Mouse (Mus musculus): ENCODE data around the gene Scgn. TPM values are rescaled to one million over a fixed set of nuclear protein-coding genes. Genes with fewer than 3 reads are reported as not detected.

Gene Scgn
- 8.8 TPM for polyA plus RNA-seq (2014; fragmentation: Illumina TruSeq; extraction: RNeasy Lipid Tissue Mini Kit (QIAGEN cat#74804); ENCODE audit: low read depth, low replicate concordance)

DNA sequence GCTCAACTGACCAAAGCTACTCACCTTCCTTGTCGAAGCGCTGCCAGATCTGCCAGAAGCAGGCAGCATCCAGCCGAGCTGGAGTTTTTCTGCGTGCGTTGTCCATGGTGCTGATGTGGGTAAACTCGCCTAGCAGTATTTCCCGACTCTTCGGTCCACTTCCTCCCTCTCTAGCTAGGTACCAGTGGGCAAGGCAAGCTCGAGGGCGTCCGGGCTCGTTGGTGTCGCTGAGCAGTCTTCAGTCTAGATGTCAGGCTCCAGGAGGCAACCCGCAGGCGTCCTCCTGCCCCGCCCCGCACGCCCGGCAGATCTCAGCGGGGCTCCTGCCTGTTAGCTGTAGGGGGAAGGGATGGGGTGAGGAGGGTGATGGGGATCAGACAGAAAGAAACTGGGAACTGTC lies at the start of gene Scgn:
Gene Scgn, minus strand, starts transcription at position 287 of the 400 bp plus-strand sequence.

GRCm38 (mm10) chr13:23934211-23934520 lies 56.8 kb downstream of the Scgn start, which contains the start of gene Hist1h2aa:
Gene Hist1h2aa (plus strand): TSS chr13:23934462.

DNA sequence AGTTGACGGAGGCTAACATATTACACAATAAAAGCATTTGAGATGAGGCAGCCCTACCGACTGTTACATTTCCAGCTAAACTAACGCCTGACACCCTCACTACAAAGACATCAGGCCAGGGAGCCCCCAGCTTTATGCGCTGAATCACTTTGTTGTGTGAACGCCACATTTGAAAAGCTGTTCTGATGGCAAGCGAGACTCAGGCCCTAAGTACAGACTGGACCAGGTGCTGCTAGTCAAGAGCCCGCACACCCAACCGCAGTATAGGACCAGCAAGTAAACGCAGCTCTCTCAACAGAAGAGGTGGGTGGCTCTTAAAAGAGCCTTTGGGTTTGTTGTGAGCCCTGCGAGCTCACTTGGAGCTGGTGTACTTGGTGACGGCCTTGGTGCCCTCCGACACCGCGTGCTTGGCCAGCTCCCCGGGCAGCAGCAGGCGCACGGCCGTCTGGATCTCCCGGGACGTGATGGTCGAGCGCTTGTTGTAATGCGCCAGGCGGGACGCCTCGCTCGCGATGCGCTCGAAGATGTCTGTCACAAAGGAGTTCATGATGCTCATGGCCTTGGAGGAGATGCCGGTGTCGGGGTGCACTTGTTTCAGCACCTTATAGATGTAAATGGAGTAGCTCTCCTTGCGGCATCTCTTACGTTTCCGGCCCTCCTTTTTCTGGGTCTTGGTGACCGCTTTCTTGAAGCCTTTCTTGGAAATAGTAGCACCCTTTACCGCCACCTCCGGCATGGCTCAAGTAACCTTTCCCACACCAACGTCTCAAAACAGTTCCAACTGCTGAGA lies 57.4 kb downstream of the Scgn start, which contains the start of gene Hist1h2ba:
Gene Hist1h2ba, minus strand, starts transcription at position 736 of the 790 bp plus-strand sequence.

GRCm38 (mm10) chr13:23914376-23915167 lies 76.4 kb downstream of the Scgn start, which contains the start of gene Slc17a4:
Gene Slc17a4 (minus strand): TSS chr13:23915009.

Other genes with a start within 250 kb of the Scgn start
- not detected for gene Hist1h3c, start 245.6 kb downstream of the Scgn start, polyA plus RNA-seq (2014; fragmentation: Illumina TruSeq; extraction: RNeasy Lipid Tissue Mini Kit (QIAGEN cat#74804); ENCODE audit: low read depth, low replicate concordance)
- not detected for gene Hist1h2bb, start 244.5 kb downstream of the Scgn start, polyA plus RNA-seq (2014; fragmentation: Illumina TruSeq; extraction: RNeasy Lipid Tissue Mini Kit (QIAGEN cat#74804); ENCODE audit: low read depth, low replicate concordance)
- gene Hist1h2ab, start 240.1 kb downstream of the Scgn start, polyA plus RNA-seq (2014; fragmentation: Illumina TruSeq; extraction: RNeasy Lipid Tissue Mini Kit (QIAGEN cat#74804); ENCODE audit: low read depth, low replicate concordance): not detected
- not detected for gene Hist1h3b, start 238.9 kb downstream of the Scgn start, polyA plus RNA-seq (2014; fragmentation: Illumina TruSeq; extraction: RNeasy Lipid Tissue Mini Kit (QIAGEN cat#74804); ENCODE audit: low read depth, low replicate concordance)
- gene Hist1h4b, start 234.2 kb downstream of the Scgn start, polyA plus RNA-seq (2014; fragmentation: Illumina TruSeq; extraction: RNeasy Lipid Tissue Mini Kit (QIAGEN cat#74804); ENCODE audit: low read depth, low replicate concordance): not detected
- gene Hist1h4a, start 230.0 kb downstream of the Scgn start, polyA plus RNA-seq (2014; fragmentation: Illumina TruSeq; extraction: RNeasy Lipid Tissue Mini Kit (QIAGEN cat#74804); ENCODE audit: low read depth, low replicate concordance): not detected
- gene Hist1h3a, start 228.8 kb downstream of the Scgn start, polyA plus RNA-seq (2014; fragmentation: Illumina TruSeq; extraction: RNeasy Lipid Tissue Mini Kit (QIAGEN cat#74804); ENCODE audit: low read depth, low replicate concordance): not detected
- not detected for gene Hist1h1a, start 227.5 kb downstream of the Scgn start, polyA plus RNA-seq (2014; fragmentation: Illumina TruSeq; extraction: RNeasy Lipid Tissue Mini Kit (QIAGEN cat#74804); ENCODE audit: low read depth, low replicate concordance)
- 1.1 TPM for gene Trim38, start 221.3 kb downstream of the Scgn start, polyA plus RNA-seq (2014; fragmentation: Illumina TruSeq; extraction: RNeasy Lipid Tissue Mini Kit (QIAGEN cat#74804); ENCODE audit: low read depth, low replicate concordance)
- gene Slc17a2, start 184.2 kb downstream of the Scgn start, polyA plus RNA-seq (2014; fragmentation: Illumina TruSeq; extraction: RNeasy Lipid Tissue Mini Kit (QIAGEN cat#74804); ENCODE audit: low read depth, low replicate concordance): 0.76 TPM
- gene Slc17a3, start 151.8 kb downstream of the Scgn start, polyA plus RNA-seq (2014; fragmentation: Illumina TruSeq; extraction: RNeasy Lipid Tissue Mini Kit (QIAGEN cat#74804); ENCODE audit: low read depth, low replicate concordance): 0.25 TPM
- not detected for gene Slc17a1, start 123.5 kb downstream of the Scgn start, polyA plus RNA-seq (2014; fragmentation: Illumina TruSeq; extraction: RNeasy Lipid Tissue Mini Kit (QIAGEN cat#74804); ENCODE audit: low read depth, low replicate concordance)
- 85.4 TPM for gene Slc17a4, start 76.2 kb downstream of the Scgn start, polyA plus RNA-seq (2014; fragmentation: Illumina TruSeq; extraction: RNeasy Lipid Tissue Mini Kit (QIAGEN cat#74804); ENCODE audit: low read depth, low replicate concordance)
- not detected for gene Hist1h2ba, start 57.1 kb downstream of the Scgn start, polyA plus RNA-seq (2014; fragmentation: Illumina TruSeq; extraction: RNeasy Lipid Tissue Mini Kit (QIAGEN cat#74804); ENCODE audit: low read depth, low replicate concordance)
- gene Hist1h2aa, start 56.8 kb downstream of the Scgn start, polyA plus RNA-seq (2014; fragmentation: Illumina TruSeq; extraction: RNeasy Lipid Tissue Mini Kit (QIAGEN cat#74804); ENCODE audit: low read depth, low replicate concordance): not detected